Mouse (Mus musculus): ENCODE measurements at regions not wholly inside any gene's neighbourhood (a gene's known extent, or its start where the extent isn't known, plus 50 kb on each side); places are given as distances from the start of the nearest gene placed in this dataset.

DNA sequence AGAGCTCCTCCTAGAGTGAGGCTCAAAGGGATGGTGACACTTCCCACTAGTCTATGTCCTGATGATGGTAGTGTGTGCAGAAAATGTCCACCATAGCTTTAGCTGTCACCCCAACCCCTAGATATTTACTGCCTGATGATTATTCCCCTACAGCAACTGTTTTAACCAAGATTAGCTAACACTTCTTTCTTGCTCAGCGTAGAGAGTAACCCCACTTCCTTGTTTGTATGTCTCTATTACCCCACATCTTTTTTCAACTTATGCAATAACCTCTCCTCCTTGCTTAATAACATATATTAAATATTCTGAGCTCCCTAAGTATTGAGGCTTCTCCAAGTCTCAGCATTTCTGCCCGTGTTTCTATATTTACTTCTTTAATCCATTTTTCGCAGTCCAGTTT is 404.2 kb upstream of the Cntn3 start:
- DNase-seq (ENCODE audit: low spot score in 2 of 2) = no peak

GRCm38 (mm10) chr6:103023326-103023725 is 450.4 kb upstream of the Cntn3 start:
- no peak for DNase-seq (ENCODE audit: low spot score in 2 of 2)

- no peak for DNase-seq (ENCODE audit: low spot score in 2 of 2)
These were observed 451.1 kb upstream of the Cntn3 start for GRCm38 (mm10) chr6:103024006-103024405.

- DNase-seq (ENCODE audit: low spot score in 2 of 2) = no peak
These were observed 455.2 kb upstream of the Cntn3 start for GRCm38 (mm10) chr6:103028150-103028549.

- DNase-seq (ENCODE audit: low spot score in 2 of 2) = no peak
These were observed 460.5 kb upstream of the Cntn3 start for GRCm38 (mm10) chr6:103033418-103033817.

DNA sequence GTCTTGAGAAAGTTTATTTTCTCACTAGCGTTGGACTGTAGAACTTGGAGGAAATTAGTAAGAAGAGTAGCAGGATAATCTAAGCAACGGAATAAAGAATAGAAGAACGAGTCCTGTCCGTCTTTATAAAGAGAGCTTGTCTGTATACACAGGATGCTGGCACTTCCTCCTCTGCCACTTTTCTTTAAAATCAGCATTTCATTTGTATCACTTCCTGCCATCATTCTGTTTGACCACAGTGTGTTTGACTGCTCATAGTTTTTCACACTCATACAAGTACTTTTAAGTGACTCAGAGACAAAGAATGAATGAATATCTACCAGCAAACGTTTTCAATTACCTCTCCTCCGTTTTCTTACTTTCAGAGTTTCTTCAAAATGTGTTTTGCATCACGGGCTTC is 461.0 kb upstream of the Cntn3 start:
- no peak for DNase-seq (ENCODE audit: low spot score in 2 of 2)

DNA sequence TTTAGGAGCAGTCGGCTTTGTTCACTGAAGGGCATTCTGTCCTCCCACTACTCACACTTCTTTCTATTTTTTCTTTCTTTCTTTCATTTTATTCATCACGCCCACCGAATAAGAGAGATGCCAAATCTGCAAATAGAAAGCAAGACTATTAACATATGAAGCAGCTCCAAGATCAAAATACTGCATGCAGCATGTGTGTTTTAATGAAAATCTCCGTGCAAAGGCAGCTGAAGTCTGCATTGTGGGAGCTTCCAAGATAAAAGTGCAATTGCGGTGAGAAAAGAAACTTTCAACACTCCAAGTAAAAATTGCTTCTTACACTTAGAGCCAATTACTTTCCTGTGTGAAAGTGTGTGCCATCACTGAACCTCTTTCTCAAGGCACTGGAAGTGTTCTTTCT is 449.8 kb upstream of the Chl1 start:
- DNase-seq (ENCODE audit: low spot score in 2 of 2) = no peak

DNA sequence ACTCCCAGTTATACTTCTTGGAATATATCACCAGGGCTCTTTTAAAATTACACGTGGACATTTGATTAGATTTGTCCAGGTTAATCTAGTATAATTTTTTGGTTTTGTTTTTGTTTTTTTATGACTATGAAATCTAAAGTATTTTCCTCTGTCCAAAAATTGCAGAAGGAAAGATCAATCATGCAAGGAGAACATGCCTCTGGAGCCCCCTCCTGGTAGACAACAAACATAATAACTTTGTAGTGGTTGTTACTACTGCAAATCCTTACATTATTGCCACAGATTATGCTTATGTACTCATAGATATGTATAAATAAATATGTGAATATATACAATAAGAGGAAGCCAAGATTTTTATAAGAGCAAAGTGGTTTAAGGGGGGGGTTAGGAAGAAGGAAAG is 404.2 kb upstream of the Chl1 start:
- DNase-seq (ENCODE audit: low spot score in 2 of 2) = no peak

- no peak for DNase-seq (ENCODE audit: low spot score in 2 of 2)
These were observed 390.8 kb upstream of the Chl1 start for GRCm38 (mm10) chr6:103119537-103119936.

DNA sequence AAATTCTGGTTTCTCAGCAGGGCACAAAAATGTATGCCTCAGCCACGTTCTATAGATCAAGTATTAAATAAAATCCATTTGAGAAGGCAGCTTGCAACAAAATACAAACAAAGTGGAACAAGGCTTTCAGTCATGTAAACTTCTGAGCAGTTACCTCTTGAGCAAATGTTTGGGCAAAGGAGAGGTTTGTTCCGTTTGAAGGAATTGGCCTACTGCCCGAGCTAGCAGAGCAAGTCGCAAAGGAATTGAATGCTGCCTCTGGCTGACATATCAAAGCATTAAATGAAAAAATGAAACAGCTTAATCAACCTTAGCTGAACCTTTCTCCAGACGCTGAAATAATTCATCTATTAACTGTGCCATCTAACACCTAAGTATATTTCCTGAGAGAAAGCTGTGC is 369.5 kb upstream of the Chl1 start:
- no peak for DNase-seq (ENCODE audit: low spot score in 2 of 2)

GRCm38 (mm10) chr6:103177851-103178250 is 332.5 kb upstream of the Chl1 start:
- no peak for DNase-seq (ENCODE audit: low spot score in 2 of 2)

GRCm38 (mm10) chr6:103183355-103183754 is 327.0 kb upstream of the Chl1 start:
- no peak for DNase-seq (ENCODE audit: low spot score in 2 of 2)

DNA sequence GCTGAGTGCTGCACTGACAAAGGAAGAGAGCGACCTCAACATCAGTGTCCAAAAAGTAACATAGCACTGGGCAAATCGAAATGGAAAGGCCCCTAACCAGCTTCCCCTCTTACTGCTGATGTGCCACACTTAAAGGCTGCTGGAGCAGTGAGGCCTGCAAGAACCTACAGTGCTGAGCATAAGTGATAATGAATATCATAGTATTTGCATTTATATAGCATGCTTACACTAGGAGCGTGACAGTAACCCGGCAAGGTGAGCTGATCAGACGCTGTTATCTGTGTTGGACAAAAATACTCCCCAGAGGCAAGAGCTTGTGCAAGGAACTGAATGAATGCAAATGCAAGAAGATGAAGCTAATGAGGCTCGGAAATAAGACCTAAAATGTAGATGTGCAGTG is 313.5 kb upstream of the Chl1 start:
- DNase-seq (ENCODE audit: low spot score in 2 of 2) = no peak

GRCm38 (mm10) chr6:103201605-103202004 is 308.8 kb upstream of the Chl1 start:
- no peak for DNase-seq (ENCODE audit: low spot score in 2 of 2)

DNA sequence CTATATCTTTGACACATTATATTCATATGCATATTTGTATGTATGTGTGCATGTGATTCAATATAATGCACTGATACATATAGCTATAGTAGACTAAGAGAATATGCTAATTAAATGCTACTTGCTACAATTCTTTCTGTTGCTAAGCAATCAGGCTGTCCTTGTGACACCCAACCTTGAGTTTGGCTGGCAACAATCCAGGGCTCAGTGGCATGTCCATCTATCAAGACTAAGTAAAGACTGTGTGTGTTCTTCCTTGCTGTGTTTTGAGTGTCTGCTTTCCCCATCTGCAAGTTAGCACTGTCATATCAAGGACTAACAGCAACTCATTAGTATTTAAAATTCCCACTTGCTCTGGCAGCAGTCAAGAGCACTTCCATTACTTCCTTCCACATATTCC is 301.2 kb upstream of the Chl1 start:
- DNase-seq (ENCODE audit: low spot score in 2 of 2) = no peak

- no peak for DNase-seq (ENCODE audit: low spot score in 2 of 2)
These were observed 297.2 kb upstream of the Chl1 start for GRCm38 (mm10) chr6:103213160-103213559.

DNA sequence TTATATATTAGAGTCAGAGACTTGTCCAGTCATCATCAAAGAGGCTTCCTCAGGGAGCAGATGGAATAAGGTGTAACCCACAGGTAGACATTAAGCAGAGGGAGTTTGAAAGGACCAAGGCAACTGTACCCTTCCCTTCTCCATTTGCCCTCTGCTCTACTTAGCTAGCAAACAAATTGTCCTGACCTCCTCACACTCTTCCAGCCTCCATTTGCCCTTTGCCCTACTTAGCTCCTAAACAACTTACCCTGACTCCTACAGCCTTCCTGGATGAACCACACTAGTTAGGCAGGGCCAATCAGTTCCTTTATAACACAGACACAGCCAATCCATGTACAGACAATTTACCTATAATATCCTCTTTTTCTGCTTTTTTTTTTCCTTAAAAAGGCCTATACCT is 273.5 kb upstream of the Chl1 start:
- no peak for DNase-seq (ENCODE audit: low spot score in 2 of 2)

GRCm38 (mm10) chr6:103268984-103269383 is 241.4 kb upstream of the Chl1 start:
- DNase-seq (ENCODE audit: low spot score in 2 of 2) = no peak

- DNase-seq (ENCODE audit: low spot score in 2 of 2) = no peak
These were observed 238.2 kb upstream of the Chl1 start for GRCm38 (mm10) chr6:103272216-103272615.

DNA sequence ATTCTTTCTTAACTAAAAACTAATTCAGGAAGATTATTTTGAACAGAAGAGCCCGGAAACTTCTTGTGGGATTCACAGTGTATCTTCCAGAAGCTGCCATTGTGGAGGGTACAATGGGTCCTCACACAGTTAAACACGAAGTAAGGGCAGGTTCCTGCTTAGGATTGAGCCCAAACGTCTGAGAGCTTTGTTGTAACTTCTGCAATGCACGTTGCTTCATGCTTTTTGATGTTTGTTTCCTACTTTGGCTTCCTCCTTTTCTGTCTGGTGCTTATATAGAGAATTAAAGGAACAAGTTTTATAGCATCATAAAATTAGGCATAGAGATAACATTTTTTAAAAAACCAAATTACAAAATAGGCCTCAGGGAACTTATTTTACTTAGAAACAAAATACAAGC is 235.3 kb upstream of the Chl1 start:
- no peak for DNase-seq (ENCODE audit: low spot score in 2 of 2)

DNA sequence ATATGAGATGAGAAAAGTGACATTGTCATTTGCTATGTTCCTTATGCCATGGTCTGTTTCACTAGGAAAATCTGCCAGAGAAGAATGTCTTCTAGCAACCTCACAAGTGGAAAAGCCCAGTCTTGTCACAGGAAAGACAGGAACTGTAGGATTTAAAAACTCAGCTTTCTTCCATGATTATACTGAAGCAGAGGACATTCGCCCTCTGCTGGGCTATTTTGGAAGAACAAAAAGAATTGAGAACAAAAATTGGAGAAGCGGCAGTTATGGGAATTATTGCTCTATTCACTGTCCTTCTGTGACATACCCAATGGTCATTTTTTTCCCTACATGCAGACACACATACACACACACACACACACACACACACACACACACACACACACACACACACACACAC is 234.9 kb upstream of the Chl1 start:
- DNase-seq (ENCODE audit: low spot score in 2 of 2) = no peak

GRCm38 (mm10) chr6:103296015-103296414 is 214.4 kb upstream of the Chl1 start:
- no peak for DNase-seq (ENCODE audit: low spot score in 2 of 2)

- DNase-seq (ENCODE audit: low spot score in 2 of 2) = no peak
These were observed 203.8 kb upstream of the Chl1 start for GRCm38 (mm10) chr6:103306420-103307249.

DNA sequence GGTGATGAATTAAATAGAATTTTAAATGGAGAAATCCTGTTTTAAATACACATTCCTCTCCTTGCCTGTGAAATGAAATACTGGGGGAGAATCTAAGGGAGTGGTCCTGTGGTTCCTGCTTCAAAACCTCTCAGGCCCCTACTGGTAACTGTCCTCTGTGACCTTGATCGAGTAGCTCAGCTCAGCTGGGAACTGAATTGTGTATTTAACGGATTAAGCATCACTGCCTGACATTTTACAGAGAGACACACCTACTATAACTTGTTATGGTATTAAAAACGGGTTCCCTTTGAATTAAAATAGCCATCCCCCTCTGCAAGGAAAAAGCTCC is 203.2 kb upstream of the Chl1 start:
- DNase-seq (ENCODE audit: low spot score in 2 of 2) = no peak

All from gastrocnemius, adult 8-10 months (tissue).